Mouse (Mus musculus): ENCODE data around the gene Cuta. TPM values are rescaled to one million over a fixed set of nuclear protein-coding genes. Genes with fewer than 3 reads are reported as not detected.

The Cuta gene
- polyA plus RNA-seq, 1 experiment from 2014 or later, result 199 TPM

DNA sequence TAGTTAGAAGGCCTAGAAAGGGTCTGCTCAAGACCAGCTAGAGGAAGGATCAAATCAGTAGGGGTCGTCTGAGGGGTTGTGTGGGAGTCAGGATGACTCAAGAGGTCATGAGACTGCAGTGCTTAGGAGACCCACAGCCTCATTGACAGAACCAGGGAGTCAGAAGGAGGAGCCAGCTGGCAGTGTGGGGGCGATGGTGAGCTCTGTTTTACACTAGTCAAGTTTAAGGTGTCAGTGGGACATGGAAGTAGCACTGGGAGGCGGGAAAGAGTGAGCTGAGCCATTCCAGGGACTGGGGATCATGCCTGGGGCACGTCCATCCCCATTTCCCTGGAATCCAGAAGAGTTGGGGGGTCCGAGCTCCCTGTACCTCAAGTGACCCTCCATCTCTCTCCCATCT is 19.5 kb upstream of the Cuta start:
- H3K27me3 ChIP-seq (ENCODE audit: control insufficient read depth, insufficient read depth, low read depth, low read length), result no peaks in the 10 kb centered on the region
- ATAC-seq (ENCODE audit: low read depth), result no peak
- 49% methylated on average over 5 of the region's 5 CpGs for WGBS

GRCm38 (mm10) chr17:26957872-26958271 is 18.5 kb upstream of the Cuta start:
- WGBS, result 92% methylated on average over 5 of the region's 5 CpGs
- Histone ChIP-seq H3K27me3 (ENCODE audit: control insufficient read depth, insufficient read depth, low read depth, low read length) (no peaks in the 10 kb centered on the region; the same call in 1 of the 2 replicates), H3K4me2 (ENCODE audit: low read depth, low read length) (no peak overlapping the region), H3K27ac (ENCODE audit: low read length) (no peak overlapping the region), H3K4me3 (ENCODE audit: low read length) (no peak overlapping the region), H3K9me3 (ENCODE audit: control insufficient read depth, low read length) (no peaks in the 10 kb centered on the region), H3K36me3 (ENCODE audit: control insufficient read depth, insufficient read depth, low read length) (peaks cover 19% of the 10 kb centered on the region), H3K9ac (ENCODE audit: low read length) (no peak overlapping the region), H3K4me1 (replicated peaks; ENCODE audit: control insufficient read depth, insufficient read depth, low read length) (peaks cover 10% of the 10 kb centered on the region)
- no peak for ATAC-seq (ENCODE audit: low read depth)

More for the DNA sequence above, 19.5 kb upstream of the Cuta start:
- H3K4me2 ChIP-seq (ENCODE audit: low read depth, low read length), result no peak overlapping the region
- H3K4me3 ChIP-seq (ENCODE audit: low read length), result no peak overlapping the region
- no peak overlapping the region for H3K9ac ChIP-seq (ENCODE audit: low read length)
- peaks cover 22% of the 10 kb centered on the region for H3K36me3 ChIP-seq (ENCODE audit: control insufficient read depth, insufficient read depth, low read length)
- H3K4me1 ChIP-seq (replicated peaks; ENCODE audit: control insufficient read depth, insufficient read depth, low read length), result peaks cover 2% of the 10 kb centered on the region; the same call in 1 of the 2 replicates
- no peaks in the 10 kb centered on the region for H3K9me3 ChIP-seq (ENCODE audit: control insufficient read depth, low read length)
- no peak overlapping the region for H3K27ac ChIP-seq (ENCODE audit: low read length)

- Histone ChIP-seq H3K4me3 (ENCODE audit: low read length) (no peak overlapping the region), H3K27me3 (ENCODE audit: control insufficient read depth, insufficient read depth, low read depth, low read length) (no peaks in the 10 kb centered on the region; the same call in 1 of the 2 replicates), H3K36me3 (ENCODE audit: control insufficient read depth, insufficient read depth, low read length) (peaks cover 16% of the 10 kb centered on the region), H3K27ac (ENCODE audit: low read length) (no peak overlapping the region), H3K9ac (ENCODE audit: low read length) (no peak overlapping the region), H3K4me1 (replicated peaks; ENCODE audit: control insufficient read depth, insufficient read depth, low read length) (peaks cover 19% of the 10 kb centered on the region), H3K4me2 (ENCODE audit: low read depth, low read length) (no peak overlapping the region), H3K9me3 (ENCODE audit: control insufficient read depth, low read length) (no peaks in the 10 kb centered on the region)
- 83% methylated on average over 18 of the region's 18 CpGs for WGBS
- ATAC-seq (ENCODE audit: low read depth), result no peak
Measured at GRCm38 (mm10) chr17:26956895-26957294, 17.5 kb upstream of the Cuta start.

- Histone ChIP-seq H3K27ac (ENCODE audit: low read length) (no peak overlapping the region), H3K9me3 (ENCODE audit: control insufficient read depth, low read length) (no peaks in the 10 kb centered on the region), H3K36me3 (ENCODE audit: control insufficient read depth, insufficient read depth, low read length) (peaks cover 10% of the 10 kb centered on the region), H3K4me3 (ENCODE audit: low read length) (no peak overlapping the region), H3K4me1 (replicated peaks; ENCODE audit: control insufficient read depth, insufficient read depth, low read length) (peaks cover 25% of the 10 kb centered on the region), H3K9ac (ENCODE audit: low read length) (no peak overlapping the region), H3K4me2 (ENCODE audit: low read depth, low read length) (no peak overlapping the region), H3K27me3 (ENCODE audit: control insufficient read depth, insufficient read depth, low read depth, low read length) (no peaks in the 10 kb centered on the region; the same call in 1 of the 2 replicates)
- no peak for ATAC-seq (ENCODE audit: low read depth)
- WGBS, result 67% methylated on average over 5 of the region's 5 CpGs
Measured at GRCm38 (mm10) chr17:26956309-26956708, 16.9 kb upstream of the Cuta start.

DNA sequence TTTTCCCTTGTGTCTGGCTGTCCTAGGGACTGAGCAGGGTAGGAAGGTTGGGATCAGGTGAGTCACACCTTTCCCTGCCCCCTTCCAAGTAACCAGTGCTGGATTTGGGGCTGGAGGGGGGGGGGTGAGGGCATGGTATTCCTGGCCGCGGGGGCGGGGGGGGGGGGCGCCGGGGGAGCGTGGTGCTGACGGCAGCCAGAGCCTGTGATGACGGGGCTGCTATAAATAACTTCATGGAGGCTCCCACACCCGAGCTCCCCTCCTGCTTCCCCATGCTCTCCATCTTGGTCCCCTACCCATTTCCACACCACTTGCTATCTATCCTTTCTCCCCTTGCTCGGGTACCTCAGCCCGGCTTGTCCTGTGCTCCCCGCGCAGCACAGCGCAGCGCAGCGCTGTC is 14.4 kb upstream of the Cuta start:
- ATAC-seq (ENCODE audit: low read depth), result no peak
- H3K27me3 ChIP-seq (ENCODE audit: control insufficient read depth, insufficient read depth, low read depth, low read length), result no peaks in the 10 kb centered on the region; the same call in 1 of the 2 replicates
- no peak overlapping the region; the same call in 1 of the 2 replicates for H3K27ac ChIP-seq (ENCODE audit: low read length)
- no peaks in the 10 kb centered on the region for H3K9me3 ChIP-seq (ENCODE audit: control insufficient read depth, low read length)
- no peak overlapping the region for H3K9ac ChIP-seq (ENCODE audit: low read length)
- peaks cover 7% of the 10 kb centered on the region; the same call in 1 of the 2 replicates for H3K36me3 ChIP-seq (ENCODE audit: control insufficient read depth, insufficient read depth, low read length)
- WGBS, result 31% methylated on average over 9 of the region's 16 CpGs
- no peak overlapping the region for H3K4me3 ChIP-seq (ENCODE audit: low read length)
- H3K4me1 ChIP-seq (replicated peaks; ENCODE audit: control insufficient read depth, insufficient read depth, low read length), result peaks cover 42% of the 10 kb centered on the region
- H3K4me2 ChIP-seq (ENCODE audit: low read depth, low read length), result peak overlapping the region; percentile 30

- H3K4me2 ChIP-seq (ENCODE audit: low read depth, low read length), result no peak overlapping the region
- H3K27ac ChIP-seq (ENCODE audit: low read length), result no peak overlapping the region
- H3K36me3 ChIP-seq (ENCODE audit: control insufficient read depth, insufficient read depth, low read length), result peaks cover 7% of the 10 kb centered on the region; the same call in 1 of the 2 replicates
- peaks cover 42% of the 10 kb centered on the region for H3K4me1 ChIP-seq (replicated peaks; ENCODE audit: control insufficient read depth, insufficient read depth, low read length)
- ATAC-seq (ENCODE audit: low read depth), result no peak
- no peaks in the 10 kb centered on the region; the same call in 1 of the 2 replicates for H3K27me3 ChIP-seq (ENCODE audit: control insufficient read depth, insufficient read depth, low read depth, low read length)
- no peaks in the 10 kb centered on the region for H3K9me3 ChIP-seq (ENCODE audit: control insufficient read depth, low read length)
- H3K4me3 ChIP-seq (ENCODE audit: low read length), result no peak overlapping the region
- 37% methylated on average over 6 of the region's 6 CpGs for WGBS
- H3K9ac ChIP-seq (ENCODE audit: low read length), result no peak overlapping the region
Measured at GRCm38 (mm10) chr17:26953201-26953600, 13.8 kb upstream of the Cuta start.

DNA sequence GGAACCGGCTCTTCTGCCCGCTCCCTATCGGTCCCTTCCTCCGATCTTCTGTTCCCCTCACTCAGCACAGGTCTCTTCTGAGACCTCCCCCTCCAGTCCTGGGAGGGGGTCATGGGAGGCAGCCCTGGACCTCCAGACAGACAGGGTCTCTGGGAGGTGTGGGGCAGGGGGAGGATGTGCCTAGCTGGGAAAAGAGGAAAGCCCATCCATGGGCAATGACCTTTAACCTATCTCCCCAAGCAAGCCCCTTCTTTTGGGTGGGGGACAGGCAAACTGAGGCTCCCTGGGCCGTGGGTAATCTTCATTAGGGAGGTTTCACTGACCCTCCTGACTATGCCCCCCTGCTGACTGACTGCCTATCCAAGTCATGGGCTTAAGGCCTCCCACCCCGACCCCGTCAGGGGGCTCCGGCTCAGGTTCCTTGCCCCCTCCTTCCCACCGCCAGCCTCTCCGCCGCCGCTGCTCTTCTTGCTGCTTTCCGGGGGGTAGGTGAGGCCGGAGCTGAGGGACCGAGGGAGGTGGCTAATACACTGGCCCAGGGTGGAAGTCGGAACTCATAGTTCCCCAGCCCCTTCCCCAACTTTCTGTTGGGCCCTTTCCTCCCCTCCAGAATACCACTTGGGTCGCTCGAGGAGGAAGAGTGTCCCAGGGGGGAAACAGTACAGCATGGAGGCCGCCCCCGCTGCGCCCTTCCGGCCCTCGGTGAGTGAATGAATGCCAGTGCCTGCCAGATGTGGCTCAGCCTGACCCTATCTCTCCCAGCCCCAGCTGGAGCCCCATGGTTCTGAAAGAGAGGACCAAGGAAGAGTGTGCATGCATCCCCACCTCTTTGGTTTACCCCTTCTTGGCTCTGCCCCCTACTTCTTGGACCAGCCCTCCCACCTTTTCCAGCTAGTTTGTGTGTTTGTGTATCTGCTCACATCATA is 12.8 kb upstream of the Cuta start:
- no peak overlapping the region for H3K27ac ChIP-seq (ENCODE audit: low read length)
- H3K4me2 ChIP-seq (ENCODE audit: low read depth, low read length), result peak overlapping the region; percentile 59
- H3K4me3 ChIP-seq (ENCODE audit: low read length), result peak overlapping the region; percentile 45
- H3K27me3 ChIP-seq (ENCODE audit: control insufficient read depth, insufficient read depth, low read depth, low read length), result no peaks in the 10 kb centered on the region; the same call in 1 of the 2 replicates
- ATAC-seq (ENCODE audit: low read depth), result no peak
- no peaks in the 10 kb centered on the region for H3K9me3 ChIP-seq (ENCODE audit: control insufficient read depth, low read length)
- H3K4me1 ChIP-seq (replicated peaks; ENCODE audit: control insufficient read depth, insufficient read depth, low read length), result peaks cover 47% of the 10 kb centered on the region
- peak overlapping the region; percentile 53 for H3K9ac ChIP-seq (ENCODE audit: low read length)
- H3K36me3 ChIP-seq (ENCODE audit: control insufficient read depth, insufficient read depth, low read length), result 0 out of 2 replicates have a peak, but pooled peaks cover 2% of the 10 kb centered on the region
- WGBS, result 15% methylated on average over 23 of the region's 23 CpGs

- H3K27me3 ChIP-seq (ENCODE audit: control insufficient read depth, insufficient read depth, low read depth, low read length), result no peaks in the 10 kb centered on the region; the same call in 1 of the 2 replicates
- ATAC-seq (ENCODE audit: low read depth), result peak; percentile 59
- H3K4me1 ChIP-seq (replicated peaks; ENCODE audit: control insufficient read depth, insufficient read depth, low read length), result peaks cover 47% of the 10 kb centered on the region
- WGBS, result under 1% methylated on average over 11 of the region's 11 CpGs
- H3K4me2 ChIP-seq (ENCODE audit: low read depth, low read length), result peak overlapping the region; percentile 59
- H3K36me3 ChIP-seq (ENCODE audit: control insufficient read depth, insufficient read depth, low read length), result no peaks in the 10 kb centered on the region
- H3K9ac ChIP-seq (ENCODE audit: low read length), result peak overlapping the region; percentile 53
- H3K27ac ChIP-seq (ENCODE audit: low read length), result no peak overlapping the region
- peak overlapping the region; percentile 45 for H3K4me3 ChIP-seq (ENCODE audit: low read length)
- H3K9me3 ChIP-seq (ENCODE audit: control insufficient read depth, low read length), result no peaks in the 10 kb centered on the region
Measured at GRCm38 (mm10) chr17:26951406-26951805, 12.0 kb upstream of the Cuta start.

DNA sequence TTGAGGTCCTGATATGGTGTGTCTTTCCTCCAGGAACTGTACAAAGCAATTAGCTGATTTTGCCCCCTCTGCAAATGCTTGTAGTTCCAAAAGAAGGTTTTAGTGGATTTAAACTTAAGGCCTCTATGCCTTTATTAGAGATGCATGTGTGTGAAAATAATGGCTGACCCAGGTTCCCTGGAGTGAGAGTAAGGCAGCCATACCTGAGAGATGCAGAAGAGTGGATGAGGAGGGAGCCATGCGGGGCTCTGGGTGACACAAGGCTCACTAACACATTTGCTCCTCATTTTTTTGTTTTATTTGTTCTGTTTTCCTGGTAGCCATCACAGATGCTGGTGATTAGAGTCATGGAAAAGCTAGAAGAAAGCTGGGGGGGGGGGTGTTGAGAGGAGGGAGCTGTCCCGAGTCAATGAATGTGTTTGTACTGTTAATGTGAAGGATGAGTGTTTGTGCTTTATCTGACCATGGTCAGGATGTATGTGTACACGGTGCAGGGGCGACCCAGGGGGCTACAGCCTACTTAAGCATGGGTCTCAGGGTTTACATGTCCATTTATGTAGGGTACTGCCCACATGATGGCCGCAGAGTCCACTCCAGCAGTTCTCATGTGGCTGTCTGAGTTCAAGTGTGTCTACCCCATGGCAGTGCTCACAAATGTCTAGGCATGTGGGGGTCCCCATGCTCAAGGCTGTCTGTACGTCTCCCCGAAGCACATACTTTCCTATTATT is 11.4 kb upstream of the Cuta start:
- ATAC-seq (ENCODE audit: low read depth), result no peak
- peak overlapping the region; percentile 53 for H3K9ac ChIP-seq (ENCODE audit: low read length)
- peak overlapping the region; percentile 9; the same call in 1 of the 2 replicates for H3K27ac ChIP-seq (ENCODE audit: low read length)
- peaks cover 53% of the 10 kb centered on the region for H3K4me1 ChIP-seq (replicated peaks; ENCODE audit: control insufficient read depth, insufficient read depth, low read length)
- no peaks in the 10 kb centered on the region; the same call in 1 of the 2 replicates for H3K27me3 ChIP-seq (ENCODE audit: control insufficient read depth, insufficient read depth, low read depth, low read length)
- no peaks in the 10 kb centered on the region for H3K36me3 ChIP-seq (ENCODE audit: control insufficient read depth, insufficient read depth, low read length)
- H3K9me3 ChIP-seq (ENCODE audit: control insufficient read depth, low read length), result no peaks in the 10 kb centered on the region
- H3K4me2 ChIP-seq (ENCODE audit: low read depth, low read length), result peak overlapping the region; percentile 59
- H3K4me3 ChIP-seq (ENCODE audit: low read length), result peak overlapping the region; percentile 45
- 20% methylated on average over 7 of the region's 7 CpGs for WGBS
